Mouse (Mus musculus): ENCODE measurements around the gene Vmn1r77. TPM values are rescaled to one million over a fixed set of nuclear protein-coding genes. Genes with fewer than 3 reads are reported as not detected.

Gene Vmn1r77
- total RNA-seq (2023; ENCODE audit: inconsistent age) = not detected in 4 replicates

GRCm38 (mm10) chr7:12036452-12036851 is at the start of gene Vmn1r77:
Vmn1r77 (plus strand) TSS chr7:12036752.

Other genes starting within 250 kb of the Vmn1r77 start
- not detected in 4 replicates for gene Vmn1r74, start 202.8 kb upstream of the Vmn1r77 start, total RNA-seq (2023; ENCODE audit: inconsistent age)
- not detected in 4 replicates for gene Vmn1r75, start 162.1 kb upstream of the Vmn1r77 start, total RNA-seq (2023; ENCODE audit: inconsistent age)
- gene Vmn1r76, start 98.5 kb upstream of the Vmn1r77 start, total RNA-seq (2023; ENCODE audit: inconsistent age) = not detected in 4 replicates
- not detected in 4 replicates for gene Vmn1r78, start 113.5 kb downstream of the Vmn1r77 start, total RNA-seq (2023; ENCODE audit: inconsistent age)
- not detected in 4 replicates for gene Vmn1r79, start 134.5 kb downstream of the Vmn1r77 start, total RNA-seq (2023; ENCODE audit: inconsistent age)
- gene Vmn1r80, start 152.5 kb downstream of the Vmn1r77 start, total RNA-seq (2023; ENCODE audit: inconsistent age) = not detected in 4 replicates
- not detected in 4 replicates for gene Vmn1r81, start 231.5 kb downstream of the Vmn1r77 start, total RNA-seq (2023; ENCODE audit: inconsistent age)